Mouse (Mus musculus): ENCODE measurements at regions not wholly inside any gene's neighbourhood (a gene's known extent, or its start where the extent isn't known, plus 50 kb on each side); places are given as distances from the start of the nearest gene placed in this dataset.
"Not testable (repeated sequence)": the region's sequence is repeated elsewhere in the genome, so short reads cannot be mapped to it uniquely, and the experiment has no call there.

- no peak for DNase-seq (ENCODE audit: low spot score)
Observed at GRCm38 (mm10) chr5:28756171-28756948, 289.3 kb upstream of the Shh start.

- DNase-seq (ENCODE audit: low spot score), result not testable (repeated sequence)
Observed at GRCm38 (mm10) chr5:28751821-28752220, 284.8 kb upstream of the Shh start.

- no peak for DNase-seq (ENCODE audit: low spot score)
Observed at GRCm38 (mm10) chr5:28734768-28735167, 267.7 kb upstream of the Shh start.

- DNase-seq (ENCODE audit: low spot score), result no peak
Observed at GRCm38 (mm10) chr5:28722067-28722466, 255.0 kb upstream of the Shh start.

- no peak for DNase-seq (ENCODE audit: low spot score)
Observed at GRCm38 (mm10) chr5:28714978-28715377, 247.9 kb upstream of the Shh start.

GRCm38 (mm10) chr5:28710517-28710916 lies 243.5 kb upstream of the Shh start:
- no peak for DNase-seq (ENCODE audit: low spot score)

GRCm38 (mm10) chr5:28709626-28710025 lies 242.6 kb upstream of the Shh start:
- DNase-seq (ENCODE audit: low spot score), result no peak

- DNase-seq (ENCODE audit: low spot score), result no peak
Observed at GRCm38 (mm10) chr5:28704359-28704758, 237.3 kb upstream of the Shh start.

- no peak for DNase-seq (ENCODE audit: low spot score)
Observed at GRCm38 (mm10) chr5:28696966-28697365, 229.9 kb upstream of the Shh start.

GRCm38 (mm10) chr5:28690110-28690509 lies 223.1 kb upstream of the Shh start:
- DNase-seq (ENCODE audit: low spot score), result no peak

GRCm38 (mm10) chr5:28689651-28690050 lies 222.6 kb upstream of the Shh start:
- no peak for DNase-seq (ENCODE audit: low spot score)

- DNase-seq (ENCODE audit: low spot score), result no peak
Observed at GRCm38 (mm10) chr5:28689136-28689535, 222.1 kb upstream of the Shh start.

- no peak for DNase-seq (ENCODE audit: low spot score)
Observed at GRCm38 (mm10) chr5:28682821-28683220, 215.8 kb upstream of the Shh start.

- DNase-seq (ENCODE audit: low spot score), result no peak
Observed at GRCm38 (mm10) chr5:28680311-28680710, 213.3 kb upstream of the Shh start.

- DNase-seq (ENCODE audit: low spot score), result no peak
Observed at GRCm38 (mm10) chr5:28679761-28680160, 212.7 kb upstream of the Shh start.

GRCm38 (mm10) chr5:28630186-28630585 lies 163.1 kb upstream of the Shh start:
- DNase-seq (ENCODE audit: low spot score), result no peak

- DNase-seq (ENCODE audit: low spot score), result no peak
Observed at GRCm38 (mm10) chr5:28611885-28612284, 144.8 kb upstream of the Shh start.

- no peak for DNase-seq (ENCODE audit: low spot score)
Observed at GRCm38 (mm10) chr5:28596537-28597314, 129.7 kb upstream of the Shh start.

- no peak for DNase-seq (ENCODE audit: low spot score)
Observed at GRCm38 (mm10) chr5:28571347-28571998, 104.4 kb upstream of the Shh start.

GRCm38 (mm10) chr5:28568417-28568816 lies 101.4 kb upstream of the Shh start:
- DNase-seq (ENCODE audit: low spot score), result no peak

GRCm38 (mm10) chr5:28567341-28567905 lies 100.4 kb upstream of the Shh start:
- no peak for DNase-seq (ENCODE audit: low spot score)

- DNase-seq (ENCODE audit: low spot score), result no peak
Observed at GRCm38 (mm10) chr5:28563401-28563800, 96.3 kb upstream of the Shh start.

GRCm38 (mm10) chr5:28562917-28563316 lies 95.9 kb upstream of the Shh start:
- DNase-seq (ENCODE audit: low spot score), result no peak
